Mouse (Mus musculus) ovary, postnatal 10 days (tissue): ENCODE results near the gene Fto.

ENCODE experiments used
- DNase-seq: peaks from one replicate; pipeline ENCODE4 v3.0.0; 2022; ENCODE audit warnings: low spot score

The Fto gene

DNA sequence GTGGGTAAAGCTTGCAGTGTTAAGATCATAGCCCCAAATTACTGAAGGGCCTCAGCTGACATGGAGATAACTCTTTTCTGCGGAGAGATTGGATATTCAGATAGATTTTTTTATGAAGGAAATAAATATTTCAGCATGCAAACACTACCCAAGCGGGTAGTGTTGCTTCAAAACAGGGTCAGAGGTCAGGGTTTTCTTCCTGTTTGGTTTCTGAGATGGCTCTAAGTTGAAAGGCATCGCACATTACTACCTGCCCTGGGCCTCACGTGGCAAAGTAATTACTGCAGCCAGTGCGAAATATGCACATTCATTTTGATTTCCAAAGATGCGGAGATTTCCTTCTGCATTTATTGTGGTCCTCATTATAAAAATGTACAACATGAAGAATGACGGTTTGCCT, 249.3 kb downstream of the Fto start:
- DNase-seq, result no peak

DNA sequence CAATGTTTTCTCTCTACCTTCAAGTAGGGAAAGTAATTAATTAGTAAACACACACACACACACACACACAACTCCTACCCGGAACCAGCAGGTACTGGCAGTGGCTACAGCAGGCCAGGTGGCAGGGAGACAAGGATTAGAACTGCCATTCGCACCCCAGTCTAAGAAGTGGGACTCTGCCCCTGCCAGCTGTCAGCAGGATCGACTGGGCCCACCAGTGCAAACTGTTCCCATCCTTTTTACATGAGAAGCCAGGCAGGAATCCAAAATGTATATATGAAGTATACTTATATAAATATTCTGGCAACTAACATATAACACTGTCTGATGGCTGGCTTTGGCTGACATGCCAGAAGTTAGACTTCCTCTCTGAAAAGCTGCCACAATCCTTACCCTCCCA, 250.0 kb downstream of the Fto start:
- DNase-seq, result no peak

- no peak for DNase-seq
Observed at GRCm38 (mm10) chr8:91565869-91566502, 252.7 kb downstream of the Fto start.

DNA sequence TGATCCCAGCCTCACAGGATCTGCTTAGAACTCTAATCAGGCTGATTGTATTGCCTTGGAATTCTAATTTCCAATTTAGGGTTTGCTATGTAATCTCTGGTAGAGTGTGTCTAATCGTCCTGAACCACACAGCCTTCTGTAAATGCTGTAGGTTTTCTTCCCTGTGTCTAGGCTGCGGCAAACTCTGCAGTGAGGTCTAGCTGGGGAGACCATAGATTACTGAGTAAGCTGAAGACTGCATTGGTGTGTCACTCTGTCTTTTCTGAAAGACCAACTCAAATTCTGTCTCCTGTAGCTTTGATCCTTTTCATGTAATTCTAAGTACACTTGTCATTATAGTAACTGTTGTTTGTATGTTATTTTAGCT, 253.2 kb downstream of the Fto start:
- DNase-seq, result no peak

DNA sequence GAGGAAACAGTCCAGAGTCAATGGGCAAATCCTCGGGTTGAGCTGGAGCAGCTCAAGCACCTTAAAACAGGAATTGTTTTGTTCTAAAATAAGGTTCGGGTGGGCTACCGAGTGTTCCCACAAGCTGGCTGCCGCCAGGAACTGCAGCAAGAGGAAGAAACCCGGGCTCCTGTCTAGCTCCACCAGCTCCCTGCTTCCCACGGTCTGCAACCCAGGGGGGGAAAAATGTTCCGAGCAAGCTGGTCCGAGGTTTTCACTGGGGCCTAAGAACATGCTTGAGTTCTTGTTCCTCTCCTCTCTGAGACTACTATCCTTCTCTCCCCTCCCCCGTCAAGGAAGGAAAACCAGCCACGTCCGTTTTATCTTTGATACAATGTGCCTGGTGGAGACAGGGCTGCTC, 256.5 kb downstream of the Fto start:
- no peak for DNase-seq

- DNase-seq, result no peak
Observed at GRCm38 (mm10) chr8:91570809-91571208, 257.5 kb downstream of the Fto start.

DNA sequence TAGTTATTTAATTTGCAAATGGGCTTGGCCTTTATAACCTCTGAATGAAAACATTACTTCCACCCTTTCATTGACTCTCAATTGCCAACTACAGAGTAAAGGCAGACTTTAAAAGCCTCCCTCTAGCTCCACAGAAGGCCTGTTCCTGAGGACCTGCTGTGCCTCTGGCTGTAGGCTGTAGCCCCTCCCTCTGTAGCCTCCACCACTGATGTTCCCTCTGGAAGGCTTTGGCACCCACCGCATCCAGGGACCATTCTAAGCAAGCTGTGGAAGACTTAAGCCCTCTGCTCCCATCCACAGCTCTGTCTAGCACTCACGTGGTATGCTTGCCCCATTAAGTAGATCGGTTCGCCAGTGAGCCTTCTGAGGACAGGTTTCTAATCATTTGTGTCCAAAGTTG, 258.7 kb downstream of the Fto start:
- DNase-seq, result no peak

- DNase-seq, result no peak
Observed at GRCm38 (mm10) chr8:91572630-91573029, 259.3 kb downstream of the Fto start.

DNA sequence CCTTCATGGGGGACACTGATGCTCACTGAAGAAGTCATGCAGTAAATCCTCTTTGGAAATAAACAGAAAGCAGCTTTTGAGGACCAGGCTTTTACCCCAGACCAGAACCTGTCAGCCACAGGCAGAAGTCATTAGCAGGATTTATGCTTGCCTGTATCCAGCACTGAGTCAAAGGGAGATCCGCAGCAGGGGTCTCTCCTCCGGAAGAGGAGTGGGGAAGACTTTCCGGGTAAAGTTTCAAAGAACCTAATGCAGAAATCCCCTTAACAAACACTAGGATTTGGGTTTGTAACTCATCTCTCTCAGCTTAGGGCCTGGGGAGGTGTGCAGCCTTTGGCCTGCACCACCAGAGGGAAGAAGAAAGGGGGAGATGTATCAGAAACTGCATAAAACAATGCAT, 262.3 kb downstream of the Fto start:
- no peak for DNase-seq

GRCm38 (mm10) chr8:91576086-91576917, 263.0 kb downstream of the Fto start:
- no peak for DNase-seq

DNA sequence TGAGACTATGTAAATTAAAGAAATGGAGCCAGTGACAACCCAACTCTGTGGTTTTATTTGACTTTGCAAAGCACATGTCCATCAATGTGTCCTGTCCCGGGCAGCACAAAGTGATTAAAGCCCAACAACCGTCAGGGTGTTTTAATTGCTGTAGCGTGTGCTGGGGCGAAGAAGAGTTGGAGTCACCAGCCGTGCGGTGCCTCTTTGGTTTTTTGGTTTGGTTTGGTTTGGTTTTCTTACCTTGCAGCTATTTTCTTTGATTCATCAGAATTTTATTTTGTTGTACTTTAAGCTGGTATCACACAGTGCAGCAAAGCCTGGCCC, 263.6 kb downstream of the Fto start:
- no peak for DNase-seq

DNA sequence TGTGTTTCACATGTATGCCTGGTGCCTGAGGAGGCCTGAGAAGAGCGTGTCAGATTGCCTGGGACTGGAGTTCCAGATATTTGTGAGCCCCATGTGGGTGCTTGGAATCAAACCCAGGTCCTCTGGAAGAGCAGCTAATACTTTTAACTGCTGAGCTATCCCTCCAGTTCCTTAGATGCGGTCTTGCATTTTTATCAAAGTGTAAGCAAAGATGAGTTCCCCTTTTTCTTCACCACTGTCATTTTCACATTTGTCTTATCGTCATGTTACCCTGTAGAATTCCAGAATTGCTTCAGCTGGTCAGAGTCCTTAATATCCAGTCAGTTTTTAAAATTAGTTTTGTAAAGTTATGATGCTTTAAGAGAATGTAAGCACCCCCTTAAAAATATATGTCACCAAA, 264.3 kb downstream of the Fto start:
- DNase-seq, result no peak

DNA sequence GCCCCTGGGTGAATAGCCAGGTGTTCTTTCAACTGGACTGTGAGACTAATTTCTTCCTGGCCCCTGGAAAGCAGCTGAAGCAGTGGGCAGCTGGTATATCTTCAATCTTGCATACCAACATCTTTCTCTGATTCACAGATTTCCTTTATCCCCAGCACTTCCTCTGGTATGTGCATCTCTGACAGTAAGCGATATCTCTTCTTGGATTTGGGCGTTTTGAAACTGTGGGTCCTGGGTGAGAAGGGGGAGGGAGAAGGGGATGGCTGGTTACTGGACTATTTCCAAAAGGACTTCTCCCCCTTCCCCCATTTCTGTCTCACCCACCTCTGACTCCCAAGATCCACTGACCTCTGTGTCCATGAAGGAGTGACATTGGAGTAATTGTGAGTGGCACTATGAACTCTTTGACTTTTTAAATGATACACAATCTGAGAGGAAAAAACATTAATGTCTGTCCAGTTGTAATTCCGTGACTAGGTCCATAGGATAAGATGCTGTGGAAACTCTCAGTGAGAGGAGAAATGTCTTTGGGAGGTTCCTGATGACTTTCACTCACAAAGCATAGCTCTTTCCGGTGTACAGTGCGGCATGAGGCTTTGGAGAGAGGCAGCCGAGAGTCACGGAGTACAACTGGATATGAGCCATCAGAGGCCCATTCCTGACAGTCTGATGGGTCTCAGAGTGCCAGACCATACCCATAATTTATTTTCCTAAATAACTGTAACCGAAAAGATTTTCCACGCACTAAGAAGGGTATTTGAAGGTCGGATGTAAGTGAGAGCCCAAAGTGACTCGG, 271.5 kb downstream of the Fto start:
- no peak for DNase-seq

- no peak for DNase-seq
Observed at GRCm38 (mm10) chr8:91592436-91593105, 279.2 kb downstream of the Fto start.

- DNase-seq, result no peak
Observed at GRCm38 (mm10) chr8:91593202-91593781, 280.0 kb downstream of the Fto start.

GRCm38 (mm10) chr8:91599349-91599837, 286.1 kb downstream of the Fto start:
- DNase-seq, result no peak

DNA sequence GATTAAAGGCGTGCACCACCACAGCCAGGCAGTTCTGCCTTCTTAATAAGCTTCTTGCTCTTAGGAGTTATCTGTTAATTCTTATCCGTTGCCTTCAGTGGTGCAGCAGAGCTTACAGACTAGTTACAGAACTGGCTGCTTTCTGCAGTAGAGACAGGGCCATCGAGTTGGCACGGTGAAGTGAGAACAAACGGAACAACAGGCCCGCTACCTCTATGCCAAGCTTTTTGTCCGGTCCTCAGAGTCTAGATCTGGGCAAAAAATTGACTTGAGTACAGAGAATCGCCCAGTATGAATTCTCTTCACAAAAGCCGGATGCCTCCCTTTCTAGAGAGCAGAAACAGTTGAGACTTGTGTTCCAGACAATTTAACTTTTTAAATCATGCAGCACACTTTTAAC, 290.4 kb downstream of the Fto start:
- DNase-seq, result no peak

- DNase-seq, result no peak
Observed at GRCm38 (mm10) chr8:91605901-91606300, 292.6 kb downstream of the Fto start.

DNA sequence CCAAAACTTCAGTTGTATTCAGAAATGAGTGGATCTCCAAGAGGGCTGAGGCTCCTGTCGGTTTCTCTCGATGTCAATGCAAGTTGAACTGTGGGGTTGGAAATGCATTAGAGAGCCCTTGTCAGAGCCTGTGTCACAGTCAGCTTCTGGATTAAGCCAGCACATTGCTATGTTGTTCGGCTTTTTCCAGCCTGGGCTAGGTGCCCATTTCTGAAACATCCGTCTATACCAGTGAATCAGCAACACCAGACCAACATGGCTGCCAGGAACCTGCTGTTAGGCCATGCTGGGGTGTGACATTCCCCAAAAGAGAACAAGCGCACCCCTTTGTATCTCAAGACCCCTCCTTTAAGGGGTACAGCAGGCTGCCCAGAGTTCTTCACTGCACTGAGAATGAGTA, 293.8 kb downstream of the Fto start:
- no peak for DNase-seq

DNA sequence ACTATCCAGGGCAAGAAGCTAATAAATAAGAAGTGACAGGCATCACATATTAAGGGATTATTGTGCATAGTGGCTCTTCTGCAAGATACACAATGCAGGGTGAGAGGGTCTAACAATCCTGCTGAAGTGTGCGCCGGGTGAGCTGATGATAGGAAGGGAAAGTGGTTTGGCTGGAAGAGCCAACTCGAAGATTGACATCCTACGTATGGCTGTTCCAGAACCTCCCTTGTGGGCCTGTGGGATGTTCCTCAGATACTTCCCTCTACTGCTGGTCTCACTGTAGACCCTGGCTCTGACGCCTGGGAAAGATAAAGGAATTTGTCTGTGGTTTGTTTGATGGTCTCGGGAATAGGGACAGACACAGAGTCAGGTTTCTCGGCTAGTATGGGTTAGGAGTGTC, 297.9 kb downstream of the Fto start:
- no peak for DNase-seq

DNA sequence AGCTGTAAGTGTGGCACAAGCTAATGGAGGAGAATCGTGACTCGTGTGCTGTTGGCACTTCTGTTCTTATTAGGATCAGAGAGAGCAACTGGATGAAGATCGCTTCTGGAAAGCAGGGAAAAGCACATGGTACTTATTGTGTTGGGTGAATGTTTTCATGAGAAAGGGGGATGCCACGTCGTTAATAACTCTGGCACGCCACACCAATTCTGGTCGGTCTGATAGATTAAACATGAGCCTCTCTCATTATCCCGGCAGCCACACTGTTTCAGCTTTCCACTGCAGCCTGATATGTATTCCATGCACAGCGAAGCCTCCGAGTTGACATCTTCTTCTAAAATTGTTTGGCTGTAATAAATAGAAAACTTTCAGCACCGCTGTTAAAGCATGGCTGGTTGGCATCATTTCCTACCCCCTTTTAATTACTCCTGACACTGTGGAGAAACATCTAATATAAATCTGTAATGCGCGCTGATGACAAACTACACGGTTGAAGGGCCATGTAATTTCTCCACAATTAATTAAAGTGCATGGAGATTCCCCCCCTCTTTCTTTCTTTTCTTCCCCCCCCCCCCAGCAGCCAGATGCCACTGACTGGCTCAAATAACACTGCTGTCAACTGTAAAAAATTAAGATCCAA, 298.5 kb downstream of the Fto start:
- no peak for DNase-seq
